Mouse (Mus musculus) bone marrow, adult 2 months (tissue): Measurements from ENCODE around the gene Nhp2.

ENCODE experiments used
- CTCF ChIP-seq: fragments of 200-500 bp; IDR thresholded peaks from 2 replicates; pipeline ENCODE4 v1.5.1; 2011; ENCODE audit warnings: low read length, control low read depth; ENCODE audit not compliant: control insufficient read depth, insufficient read depth
- POLR2A ChIP-seq: fragments of 200-500 bp; IDR thresholded peaks from 2 replicates; pipeline ENCODE4 v1.6.1; 2011; ENCODE audit warnings: low read depth, mild to moderate bottlenecking, control low read depth, low read length, borderline replicate concordance; ENCODE audit not compliant: control insufficient read depth

DNA sequence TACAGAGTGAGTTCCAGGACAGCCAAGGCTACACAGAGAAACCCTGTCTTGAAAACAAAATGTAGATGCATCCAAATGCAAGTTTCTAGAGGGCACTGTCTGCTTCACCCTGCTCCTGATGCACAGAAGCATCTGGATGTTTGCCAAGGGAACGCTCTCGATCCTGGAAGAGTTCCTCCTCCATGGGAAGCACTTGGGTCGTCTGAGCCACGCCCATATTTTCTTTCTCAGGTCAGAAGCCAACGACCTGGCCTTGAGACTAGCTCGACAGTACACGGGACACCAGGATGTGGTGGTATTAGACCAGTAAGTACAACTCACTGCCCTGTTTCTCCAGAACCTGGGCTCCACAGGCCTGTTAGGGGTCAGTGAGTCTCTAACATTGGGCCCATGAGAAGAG is 28.4 kb upstream of the Nhp2 start:
- no peak for TF ChIP-seq CTCF
- TF ChIP-seq POLR2A: no peak
